Mouse (Mus musculus): ENCODE results near the gene Nphs2.
A peak's percentile ranks its signal among the peaks of the same experiment; 100 is the strongest.
"Not testable (repeated sequence)": the region's sequence is repeated elsewhere in the genome, so short reads cannot be mapped to it uniquely, and the experiment has no call there.

Gene Nphs2

GRCm38 (mm10) chr1:156310630-156311029 lies at the start of gene Nphs2:
Gene Nphs2, plus strand, starts transcription at chr1:156310727.
- DNase-seq, result no peak

- peak; percentile 33 for DNase-seq
Measured at GRCm38 (mm10) chr1:156263352-156263751, 47.2 kb upstream of the Nphs2 start.

GRCm38 (mm10) chr1:156263946-156264345 lies 46.6 kb upstream of the Nphs2 start:
- no peak for DNase-seq

GRCm38 (mm10) chr1:156268546-156268945 lies 42.0 kb upstream of the Nphs2 start:
- not testable (repeated sequence) for DNase-seq

- no peak for DNase-seq
Measured at GRCm38 (mm10) chr1:156270471-156270870, 40.1 kb upstream of the Nphs2 start.

- DNase-seq, result no peak
Measured at GRCm38 (mm10) chr1:156271654-156272053, 38.9 kb upstream of the Nphs2 start.

GRCm38 (mm10) chr1:156273647-156274046 lies 36.9 kb upstream of the Nphs2 start:
- no peak for DNase-seq

GRCm38 (mm10) chr1:156280131-156280530 lies 30.4 kb upstream of the Nphs2 start:
- no peak for DNase-seq

- DNase-seq, result no peak
Measured at GRCm38 (mm10) chr1:156284207-156284606, 26.3 kb upstream of the Nphs2 start.

- DNase-seq, result peak; percentile 53
Measured at GRCm38 (mm10) chr1:156284851-156285540, 25.5 kb upstream of the Nphs2 start.

GRCm38 (mm10) chr1:156285541-156285896 lies 25.0 kb upstream of the Nphs2 start:
- DNase-seq, result no peak

- no peak for DNase-seq
Measured at GRCm38 (mm10) chr1:156288556-156289221, 21.8 kb upstream of the Nphs2 start.

GRCm38 (mm10) chr1:156289222-156289587 lies 21.3 kb upstream of the Nphs2 start:
- not testable (repeated sequence) for DNase-seq

- no peak for DNase-seq
Measured at GRCm38 (mm10) chr1:156290016-156290415, 20.5 kb upstream of the Nphs2 start.

- DNase-seq, result peak; percentile 59
Measured at GRCm38 (mm10) chr1:156302911-156303749, 7.4 kb upstream of the Nphs2 start, which contains the start of gene Tdrd5. Gene Tdrd5, minus strand, starts transcription at chr1:156303664.

GRCm38 (mm10) chr1:156308595-156308994 lies 1.9 kb upstream of the Nphs2 start:
- no peak for DNase-seq

GRCm38 (mm10) chr1:156323126-156323525 lies 12.6 kb downstream of the Nphs2 start:
- no peak for DNase-seq

- DNase-seq, result no peak
Measured at GRCm38 (mm10) chr1:156340847-156341246, 30.3 kb downstream of the Nphs2 start.

- DNase-seq, result no peak
Measured at GRCm38 (mm10) chr1:156344433-156344832, 33.9 kb downstream of the Nphs2 start.

- DNase-seq, result no peak
Measured at GRCm38 (mm10) chr1:156345633-156346032, 35.1 kb downstream of the Nphs2 start.

GRCm38 (mm10) chr1:156349031-156349430 lies 38.5 kb downstream of the Nphs2 start:
- no peak for DNase-seq

- DNase-seq, result no peak
Measured at GRCm38 (mm10) chr1:156350441-156350840, 39.9 kb downstream of the Nphs2 start.

GRCm38 (mm10) chr1:156352466-156352865 lies 41.9 kb downstream of the Nphs2 start:
- DNase-seq, result no peak

GRCm38 (mm10) chr1:156365740-156366139 lies 55.2 kb downstream of the Nphs2 start, which contains the start of gene Gm2000:
Gene Gm2000, plus strand, starts transcription at chr1:156366040.
- DNase-seq, result no peak
